Mouse (Mus musculus): Measurements from ENCODE around the gene Robo2.

- TF ChIP-seq CTCF (IDR thresholded peaks at IDR 0.05; ENCODE audit: low read depth, low read length): no peak
- no peak for TF ChIP-seq POLR2A (IDR thresholded peaks at IDR 0.05; ENCODE audit: borderline replicate concordance, low read depth, low read length)
These were observed 442.1 kb downstream of the Robo2 start for GRCm38 (mm10) chr16:73969573-73969972.
